Comparison of ENCODE assay signal across 7 mouse cellular contexts in genomic region chr9:105553629-105554438, GRCm38 (mm10). TPM values are rescaled to one million over a fixed set of nuclear protein-coding genes. Genes with fewer than 3 reads are reported as not detected.
DNase-seq lines count a peak whose midpoint lies in the region; ATAC-seq lines count a peak whose summit lies in the region.

No protein-coding gene starts in this region.

- H3K27me3 ChIP-seq in forebrain, embryonic 10.5 days (ENCODE audit: poor library complexity, severe bottlenecking): peaks cover 15% of the 10 kb centered on the region
- peaks cover 6% of the 10 kb centered on the region; the same call in 1 of the 2 replicates for H3K27me3 ChIP-seq in limb, embryonic 13.5 days
- H3K27me3 ChIP-seq in stomach, embryonic 16.5 days (ENCODE audit: control insufficient read depth, insufficient read depth, low read length): no peaks in the 10 kb centered on the region

- intact Hi-C loops in left cerebral cortex, postnatal 25 days (cut with DNase I): no loop called here
- intact Hi-C loops in left cerebral cortex, postnatal 36 days (cut with DNase I): no loop called here

- H3K9me3 ChIP-seq in forebrain, embryonic 10.5 days: no peaks in the 10 kb centered on the region
- H3K9me3 ChIP-seq in limb, embryonic 13.5 days: no peaks in the 10 kb centered on the region
- H3K9me3 ChIP-seq in stomach, embryonic 16.5 days (replicated peaks; ENCODE audit: control insufficient read depth, low read length): no peaks in the 10 kb centered on the region

- peak overlapping the region; percentile 77 for H3K27ac ChIP-seq in forebrain, embryonic 10.5 days
- H3K27ac ChIP-seq in limb, embryonic 13.5 days: no peak overlapping the region
- no peak overlapping the region for H3K27ac ChIP-seq in stomach, embryonic 16.5 days (ENCODE audit: low read length)

- peak overlapping the region; percentile 52 for H3K4me2 ChIP-seq in limb, embryonic 13.5 days (replicated peaks)
- peak overlapping the region; percentile 21; the same call in 1 of the 2 replicates for H3K4me2 ChIP-seq in stomach, embryonic 16.5 days (ENCODE audit: low read depth, low read length)

- 7% methylated on average over 24 of the region's 24 CpGs for WGBS in forebrain, embryonic 10.5 days
- 13% methylated on average over 24 of the region's 24 CpGs for WGBS in limb, embryonic 13.5 days
- WGBS in stomach, embryonic 16.5 days: 18% methylated on average over 24 of the region's 24 CpGs

- DNase-seq in ovary, adult 18-20 months (ENCODE audit: low spot score): peak; percentile 6
- no peak for DNase-seq in ovary, postnatal 36 days (ENCODE audit: low spot score)
- no peak for DNase-seq in forebrain, embryonic 10.5 days (ENCODE audit: extremely low spot score, low spot score)
- no peak for DNase-seq in left cerebral cortex, postnatal 25 days (ENCODE audit: low spot score in 2 of 2)
- DNase-seq in left cerebral cortex, postnatal 36 days (ENCODE audit: low spot score in 2 of 2): no peak

- H3K36me3 ChIP-seq in forebrain, embryonic 10.5 days (replicated peaks): no peaks in the 10 kb centered on the region
- H3K36me3 ChIP-seq in limb, embryonic 13.5 days: no peaks in the 10 kb centered on the region
- no peaks in the 10 kb centered on the region for H3K36me3 ChIP-seq in stomach, embryonic 16.5 days (ENCODE audit: control insufficient read depth, insufficient read depth, low read length)

- H3K4me1 ChIP-seq in forebrain, embryonic 10.5 days: peaks cover 30% of the 10 kb centered on the region
- H3K4me1 ChIP-seq in limb, embryonic 13.5 days: peaks cover 19% of the 10 kb centered on the region
- H3K4me1 ChIP-seq in stomach, embryonic 16.5 days (ENCODE audit: control insufficient read depth, insufficient read depth, low read length): peaks cover 6% of the 10 kb centered on the region; the same call in 1 of the 2 replicates

- peak overlapping the region; percentile 37 for H3K4me3 ChIP-seq in forebrain, embryonic 10.5 days
- H3K4me3 ChIP-seq in limb, embryonic 13.5 days: peak overlapping the region; percentile 25
- H3K4me3 ChIP-seq in stomach, embryonic 16.5 days (replicated peaks; ENCODE audit: low read length): no peak overlapping the region

- peak overlapping the region; percentile 45; the same call in 1 of the 2 replicates for H3K9ac ChIP-seq in limb, embryonic 13.5 days
- H3K9ac ChIP-seq in stomach, embryonic 16.5 days (ENCODE audit: low read length): no peak overlapping the region

- no peak for ATAC-seq in limb, embryonic 13.5 days (ENCODE audit: low FRiP score, low read depth)
- no peak for ATAC-seq in stomach, embryonic 16.5 days (ENCODE audit: insufficient read depth, low FRiP score)

RNA-seq across cellular contexts. Expression of gene Atp2c1, which starts 26.7 kb away (rescaled TPM):
- 50.3 and 52.6 TPM in 2 replicates for polyA plus RNA-seq in forebrain, embryonic 10.5 days (2016; fragmentation: Nextera tagmentation; extraction: Ambion mirVana)
- 49.7 and 57.3 TPM in 2 replicates for polyA plus RNA-seq in limb, embryonic 13.5 days (2015; fragmentation: Nextera tagmentation; extraction: Ambion mirVana)
- 58.0 and 62.7 TPM in 2 replicates for polyA plus RNA-seq in stomach, embryonic 16.5 days (2015; fragmentation: Nextera tagmentation; extraction: Ambion mirVana)
- total RNA-seq in left cerebral cortex, postnatal 25 days (2021): 100 to 1,000 TPM; 210 to 223 TPM
- total RNA-seq in left cerebral cortex, postnatal 36 days (2021): 100 to 1,000 TPM; 197 to 214 TPM
